Mouse (Mus musculus): ENCODE data around the gene Aldh1a2.

- TF ChIP-seq MYOD1 (IDR thresholded peaks at IDR 0.05; ENCODE audit: control insufficient read depth in 1 of 3, insufficient read length in 2 of 3, low read depth in 2 of 3) (no peak), POLR2A (IDR thresholded peaks at IDR 0.05; ENCODE audit: insufficient read length, low read depth) (no peak), MAX (IDR thresholded peaks at IDR 0.05; ENCODE audit: low read depth) (no peak), TCF12 (IDR thresholded peaks at IDR 0.05; ENCODE audit: insufficient read depth, poor library complexity, severe bottlenecking) (no peak), CEBPB (IDR thresholded peaks at IDR 0.05; ENCODE audit: insufficient read depth, poor library complexity, severe bottlenecking) (no peak), MYOG (IDR thresholded peaks at IDR 0.05; ENCODE audit: control insufficient read depth in 1 of 3, insufficient read depth in 1 of 3, insufficient read length in 2 of 3, low read depth in 2 of 3) (no peak), USF1 (IDR thresholded peaks at IDR 0.05; ENCODE audit: low read depth) (no peak), TCF3 (IDR thresholded peaks at IDR 0.05; ENCODE audit: insufficient read length, low read depth) (no peak)
These were observed 47.1 kb upstream of the Aldh1a2 start, which contains the start of gene Aqp9 for GRCm38 (mm10) chr9:71168511-71168910.
